Mouse (Mus musculus): Measurements from ENCODE around the gene Olfr169.
"Not testable (repeated sequence)": the region's sequence is repeated elsewhere in the genome, so short reads cannot be mapped to it uniquely, and the experiment has no call there.

The Olfr169 gene

DNA sequence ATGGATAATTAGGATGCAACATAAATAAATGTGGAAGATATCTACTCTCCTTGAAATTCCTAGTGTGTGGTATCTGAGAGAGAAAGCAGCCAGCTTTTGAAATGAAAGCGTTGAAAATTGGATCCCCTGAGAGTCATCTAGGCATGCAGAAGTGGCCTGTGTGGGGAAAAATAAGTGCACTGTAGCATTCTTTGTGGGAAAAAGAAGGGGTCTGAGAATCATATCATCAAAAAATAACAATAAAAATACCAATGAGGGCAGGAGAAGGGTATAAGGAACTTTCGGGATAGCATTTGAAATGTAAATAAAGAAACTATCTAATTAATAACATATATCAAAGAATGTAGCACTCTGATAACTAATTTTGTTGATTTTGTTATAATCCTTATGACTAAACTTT, at the start of gene Olfr169:
TSS of gene Olfr169 (minus strand) at position 101 of the 400 bp plus-strand sequence.
- DNase-seq (ENCODE audit: low spot score): not testable (repeated sequence)

DNA sequence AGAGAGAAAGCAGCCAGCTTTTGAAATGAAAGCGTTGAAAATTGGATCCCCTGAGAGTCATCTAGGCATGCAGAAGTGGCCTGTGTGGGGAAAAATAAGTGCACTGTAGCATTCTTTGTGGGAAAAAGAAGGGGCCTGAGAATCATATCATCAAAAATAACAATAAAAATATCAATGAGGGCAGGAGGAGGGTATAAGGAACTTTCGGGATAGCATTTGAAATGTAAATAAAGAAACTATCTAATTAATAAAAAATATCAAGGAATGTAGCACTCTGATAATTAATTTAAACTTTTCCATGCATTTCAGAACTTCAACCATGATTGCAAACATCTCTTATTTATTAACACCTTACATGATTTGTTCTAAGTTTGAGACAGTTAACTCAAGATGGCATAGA, 40.2 kb upstream of the Olfr169 start, which contains the start of gene Olfr170:
TSS of gene Olfr170 (minus strand) at position 101 of the 400 bp plus-strand sequence.
- not testable (repeated sequence) for DNase-seq (ENCODE audit: low spot score)

DNA sequence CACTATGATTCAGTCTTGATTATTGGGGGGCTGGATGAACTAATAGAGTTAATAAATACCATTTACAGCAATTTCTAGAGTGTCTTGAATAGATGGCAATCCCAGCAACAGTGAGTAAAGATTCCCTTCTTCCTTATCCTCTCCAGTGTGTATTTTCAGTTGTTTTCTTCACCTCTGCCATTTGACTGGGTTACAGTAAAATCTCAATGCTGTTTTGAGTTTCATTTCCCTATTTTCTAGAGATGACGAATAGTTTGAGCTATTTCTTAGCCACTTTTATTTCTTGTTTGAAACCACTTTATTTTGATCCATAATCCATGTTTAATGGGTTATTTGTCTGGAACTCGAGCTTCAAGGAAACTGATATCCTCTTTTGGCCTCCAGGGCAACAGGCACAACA, 31.6 kb upstream of the Olfr169 start:
- no peak for DNase-seq (ENCODE audit: low spot score)

GRCm38 (mm10) chr16:19553429-19553828, 18.2 kb downstream of the Olfr169 start:
- not testable (repeated sequence) for DNase-seq (ENCODE audit: low spot score)

DNA sequence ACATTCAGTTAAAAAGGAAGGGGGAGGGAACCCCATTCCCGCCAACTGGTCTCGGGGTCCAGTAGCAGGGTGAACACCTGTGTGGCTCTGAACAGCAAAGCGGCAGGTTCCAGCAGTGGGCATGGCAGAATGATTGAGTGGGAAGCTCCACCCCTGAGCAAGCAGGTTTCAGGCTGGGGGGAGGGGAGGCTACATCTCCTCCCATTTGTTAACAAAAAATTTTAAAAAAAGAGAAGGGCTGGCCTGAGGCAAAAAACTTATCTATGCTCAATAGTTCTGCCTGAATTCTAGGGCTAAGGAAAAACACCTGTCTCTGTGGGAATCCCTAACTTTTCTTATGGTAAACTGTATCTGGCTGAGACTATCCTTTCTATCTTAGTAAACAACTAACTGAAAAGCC, 19.4 kb downstream of the Olfr169 start:
- not testable (repeated sequence) for DNase-seq (ENCODE audit: low spot score)

DNA sequence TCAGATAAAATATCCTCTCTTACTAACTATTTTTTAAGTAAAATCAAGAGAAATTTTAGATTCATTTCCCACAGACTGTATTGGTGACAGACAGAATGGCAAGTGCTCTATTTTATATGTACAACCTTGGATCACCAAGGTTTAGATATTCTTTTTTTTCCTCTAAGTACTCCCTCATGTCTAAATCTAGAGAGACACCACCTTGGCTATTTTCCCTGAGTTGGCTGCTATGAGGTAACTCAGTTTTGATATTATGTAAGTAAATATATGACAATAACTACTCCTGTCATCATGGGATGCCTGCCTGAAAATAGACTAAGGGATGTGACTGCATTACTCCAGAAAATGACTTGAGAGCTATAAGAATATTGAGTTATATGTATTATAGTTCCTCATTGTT, 36.2 kb downstream of the Olfr169 start, which contains the start of gene Olfr168:
TSS of gene Olfr168 (minus strand) at position 101 of the 400 bp plus-strand sequence.
- DNase-seq (ENCODE audit: low spot score): no peak

DNA sequence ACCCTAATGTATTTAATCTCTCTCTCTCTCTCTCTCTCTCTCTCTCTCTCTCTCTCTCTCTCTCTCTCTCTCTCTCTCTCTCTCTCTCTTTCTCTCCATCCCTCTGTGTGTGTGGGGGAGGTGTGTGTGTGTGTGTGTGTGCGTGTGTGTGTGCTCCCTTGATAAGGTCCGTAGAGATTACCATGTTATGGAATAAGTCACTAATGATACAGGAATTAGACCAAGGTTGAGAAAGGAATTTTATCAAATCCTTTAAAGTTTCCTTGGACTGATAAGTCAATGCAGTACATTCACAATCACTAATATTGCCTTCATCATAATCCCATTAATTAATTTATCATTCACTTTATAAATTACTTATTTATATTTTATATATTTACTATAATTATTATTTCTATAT, 49.4 kb downstream of the Olfr169 start, which contains the start of gene Olfr167:
TSS of gene Olfr167 (minus strand) at position 101 of the 400 bp plus-strand sequence.
- no peak for DNase-seq (ENCODE audit: low spot score)
